Mouse (Mus musculus) liver, adult 2 months (tissue): Measurements from ENCODE around the gene Tenm3. TPM values are rescaled to one million over a fixed set of nuclear protein-coding genes. Genes with fewer than 3 reads are reported as not detected.

Experiments
- DNase-seq: peaks from one replicate; pipeline ENCODE4 v3.0.0-alpha.2; 2011; ENCODE audit warnings: low read depth, low spot score; ENCODE audit errors: extremely low read depth
- H3K27ac ChIP-seq: fragments of 200-500 bp; replicated peaks from 2 replicates; pipeline ENCODE4 v1.5.1; 2012; ENCODE audit warnings: low read depth, mild to moderate bottlenecking, control low read depth, inconsistent platforms, low read length; ENCODE audit not compliant: insufficient read depth
- H3K27me3 ChIP-seq: fragments of 200-500 bp; 2 replicates; pipeline ENCODE4 v1.6.1; 2012; ENCODE audit warnings: mild to moderate bottlenecking, moderate library complexity, low read length, inconsistent platforms; ENCODE audit not compliant: control insufficient read depth, insufficient read depth
- H3K36me3 ChIP-seq: fragments of 200-500 bp; 2 replicates; pipeline ENCODE4 v1.6.1; 2012; ENCODE audit warnings: low read length, inconsistent platforms; ENCODE audit not compliant: control insufficient read depth, insufficient read depth
- H3K4me1 ChIP-seq: fragments of 200-500 bp; 2 replicates; pipeline ENCODE4 v1.6.1; 2011; ENCODE audit warnings: low read length; ENCODE audit not compliant: control insufficient read depth, insufficient read depth
- H3K4me3 ChIP-seq: fragments of 200-500 bp; 2 replicates; pipeline ENCODE4 v1.5.1; 2011; ENCODE audit warnings: low read depth, mild to moderate bottlenecking, control low read depth, low read length, moderate library complexity; ENCODE audit not compliant: insufficient read depth
- H3K79me2 ChIP-seq: fragments of 200-500 bp; 2 replicates; pipeline ENCODE4 v1.6.1; 2012; ENCODE audit warnings: inconsistent platforms, mild to moderate bottlenecking, low read length, moderate library complexity; ENCODE audit not compliant: control insufficient read depth, insufficient read depth
- H3K9ac ChIP-seq: fragments of 200-500 bp; 2 replicates; pipeline ENCODE4 v1.6.1; 2012; ENCODE audit warnings: low read depth, mild to moderate bottlenecking, control low read depth, inconsistent platforms, low read length
- CTCF ChIP-seq: fragments of 200-500 bp; IDR thresholded peaks from 2 replicates; pipeline ENCODE4 v1.5.1; 2011; ENCODE audit warnings: low read depth, low read length, control low read depth
- POLR2A ChIP-seq: fragments of 200-500 bp; IDR thresholded peaks from 2 replicates; pipeline ENCODE4 v1.6.1; 2011; ENCODE audit warnings: low read length, control low read depth; ENCODE audit not compliant: insufficient read depth; ENCODE audit errors: extremely low read depth
- WGBS: fragments of 180-500 bp; shearing (Covaris S2); methylation state at CpG from one replicate; pipeline ENCODE4 v1.1.7; 2018; 5-methylcytosine and 5-hydroxymethylcytosine counted together
- polyA plus RNA-seq: library from polyadenylated mRNA; depleted of rRNA; stranded (reverse); fragments of >200 nt; gene quantifications from 2 replicates; pipeline ENCODE4 v1.2.3, GENCODE M21; 2012
- total RNA-seq: library from RNA; depleted of rRNA; stranded (reverse); fragments of >200 nt; gene quantifications from 2 replicates; pipeline ENCODE4 v1.2.3, GENCODE M21; 2014

Gene Tenm3
- total and polyA plus RNA-seq, 2 experiments = 5.3 to 12.5 TPM

DNA sequence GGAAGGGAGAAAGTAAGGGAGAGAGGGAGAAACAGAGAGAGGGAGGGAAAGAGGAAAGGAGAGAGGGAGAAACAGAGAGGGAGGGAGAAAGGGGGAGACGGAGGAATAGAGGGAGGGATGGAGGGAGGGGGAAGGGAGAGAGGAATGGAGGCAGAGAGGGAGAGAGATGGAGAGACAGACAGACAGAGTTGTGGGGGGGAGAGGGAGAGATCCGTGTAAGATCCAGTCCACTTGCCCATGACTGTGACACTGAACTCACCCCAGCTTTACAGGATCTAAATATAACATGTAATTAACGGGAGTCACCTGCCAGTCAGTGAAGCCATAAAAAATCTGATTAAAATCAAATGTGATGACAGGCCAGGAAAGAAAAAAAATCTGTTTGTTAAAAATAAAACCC is 172.9 kb downstream of the Tenm3 start:
- no peaks in the 10 kb centered on the region for H3K79me2 ChIP-seq
- H3K4me1 ChIP-seq = no peaks in the 10 kb centered on the region
- no peaks in the 10 kb centered on the region for H3K36me3 ChIP-seq
- WGBS = 70% methylated on average over 3 of the region's 3 CpGs
- H3K9ac ChIP-seq = no peak overlapping the region
- no peak overlapping the region for H3K4me3 ChIP-seq
- TF ChIP-seq POLR2A (no peak), CTCF (no peak)
- DNase-seq = no peak
- H3K27me3 ChIP-seq = no peaks in the 10 kb centered on the region
- no peak overlapping the region for H3K27ac ChIP-seq

- Histone ChIP-seq H3K4me3 (no peak overlapping the region), H3K4me1 (no peaks in the 10 kb centered on the region), H3K27me3 (no peaks in the 10 kb centered on the region), H3K36me3 (no peaks in the 10 kb centered on the region), H3K79me2 (no peaks in the 10 kb centered on the region), H3K27ac (no peak overlapping the region), H3K9ac (no peak overlapping the region)
- no peak for DNase-seq
- 85% methylated on average over 1 of the region's 1 CpGs for WGBS
- TF ChIP-seq POLR2A = no peak
- no peak for TF ChIP-seq CTCF
Measured at GRCm38 (mm10) chr8:48670387-48670786, 173.4 kb downstream of the Tenm3 start.

- Histone ChIP-seq H3K9ac (no peak overlapping the region), H3K79me2 (no peaks in the 10 kb centered on the region), H3K4me3 (no peak overlapping the region), H3K36me3 (no peaks in the 10 kb centered on the region), H3K4me1 (no peaks in the 10 kb centered on the region), H3K27me3 (no peaks in the 10 kb centered on the region), H3K27ac (no peak overlapping the region)
- DNase-seq = no peak
- WGBS = 96% methylated on average over 3 of the region's 3 CpGs
- TF ChIP-seq POLR2A (no peak), CTCF (no peak)
Measured at GRCm38 (mm10) chr8:48665193-48665592, 178.6 kb downstream of the Tenm3 start.

DNA sequence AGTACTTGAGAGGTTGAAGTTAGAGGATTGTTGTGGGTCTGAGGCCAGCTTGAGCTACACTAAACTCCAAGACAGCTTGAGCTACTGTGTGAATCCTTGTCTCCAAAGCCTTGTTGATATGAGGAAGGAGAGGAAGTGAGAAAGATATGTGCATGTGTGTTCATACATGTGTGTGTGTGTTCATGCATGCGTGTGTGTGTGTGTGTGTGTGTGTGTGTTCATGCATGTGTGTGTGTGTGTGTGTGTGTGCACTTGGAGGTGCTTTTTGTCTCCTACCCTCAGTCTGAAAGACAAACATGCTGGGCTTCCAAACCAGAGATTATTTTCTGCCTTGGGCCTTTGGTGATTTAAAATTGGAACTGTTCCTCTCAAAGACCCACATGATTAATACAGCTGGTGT is 184.5 kb downstream of the Tenm3 start:
- no peak overlapping the region for H3K4me3 ChIP-seq
- no peaks in the 10 kb centered on the region for H3K27me3 ChIP-seq
- H3K79me2 ChIP-seq = no peaks in the 10 kb centered on the region
- H3K9ac ChIP-seq = no peak overlapping the region
- no peak overlapping the region for H3K27ac ChIP-seq
- no peaks in the 10 kb centered on the region for H3K36me3 ChIP-seq
- DNase-seq = no peak
- H3K4me1 ChIP-seq = no peaks in the 10 kb centered on the region
- no peak for TF ChIP-seq POLR2A
- no peak for TF ChIP-seq CTCF
- WGBS = 86% methylated on average over 1 of the region's 1 CpGs

GRCm38 (mm10) chr8:48655381-48656043 is 188.2 kb downstream of the Tenm3 start:
- Histone ChIP-seq H3K79me2 (no peaks in the 10 kb centered on the region), H3K4me3 (no peak overlapping the region), H3K36me3 (no peaks in the 10 kb centered on the region), H3K4me1 (no peaks in the 10 kb centered on the region), H3K9ac (no peak overlapping the region), H3K27me3 (no peaks in the 10 kb centered on the region), H3K27ac (no peak overlapping the region)
- WGBS = 76% methylated on average over 15 of the region's 15 CpGs
- TF ChIP-seq CTCF (no peak), POLR2A (no peak)
- DNase-seq = no peak

- TF ChIP-seq POLR2A = no peak
- no peak for TF ChIP-seq CTCF
- Histone ChIP-seq H3K27me3 (no peaks in the 10 kb centered on the region), H3K79me2 (no peaks in the 10 kb centered on the region), H3K27ac (no peak overlapping the region), H3K4me3 (no peak overlapping the region), H3K9ac (no peak overlapping the region), H3K36me3 (no peaks in the 10 kb centered on the region), H3K4me1 (no peaks in the 10 kb centered on the region)
- DNase-seq = no peak
- 95% methylated on average over 7 of the region's 7 CpGs for WGBS
Measured at GRCm38 (mm10) chr8:48649845-48650244, 193.9 kb downstream of the Tenm3 start.
